Mouse (Mus musculus) heart, postnatal 0 days (tissue): Measurements from ENCODE around the gene Bora.
A peak's percentile ranks its signal among the peaks of the same experiment; 100 is the strongest.

Experiments used
- CTCF ChIP-seq: IDR thresholded peaks from 2 replicates; pipeline ENCODE4 v1.5.1; 2016; ENCODE audit warnings: antibody characterized with exemption, control low read depth, low read depth
- EP300 ChIP-seq: IDR thresholded peaks from 2 replicates; pipeline ENCODE4 v1.6.1; 2016; ENCODE audit warnings: antibody characterized with exemption, low read depth

DNA sequence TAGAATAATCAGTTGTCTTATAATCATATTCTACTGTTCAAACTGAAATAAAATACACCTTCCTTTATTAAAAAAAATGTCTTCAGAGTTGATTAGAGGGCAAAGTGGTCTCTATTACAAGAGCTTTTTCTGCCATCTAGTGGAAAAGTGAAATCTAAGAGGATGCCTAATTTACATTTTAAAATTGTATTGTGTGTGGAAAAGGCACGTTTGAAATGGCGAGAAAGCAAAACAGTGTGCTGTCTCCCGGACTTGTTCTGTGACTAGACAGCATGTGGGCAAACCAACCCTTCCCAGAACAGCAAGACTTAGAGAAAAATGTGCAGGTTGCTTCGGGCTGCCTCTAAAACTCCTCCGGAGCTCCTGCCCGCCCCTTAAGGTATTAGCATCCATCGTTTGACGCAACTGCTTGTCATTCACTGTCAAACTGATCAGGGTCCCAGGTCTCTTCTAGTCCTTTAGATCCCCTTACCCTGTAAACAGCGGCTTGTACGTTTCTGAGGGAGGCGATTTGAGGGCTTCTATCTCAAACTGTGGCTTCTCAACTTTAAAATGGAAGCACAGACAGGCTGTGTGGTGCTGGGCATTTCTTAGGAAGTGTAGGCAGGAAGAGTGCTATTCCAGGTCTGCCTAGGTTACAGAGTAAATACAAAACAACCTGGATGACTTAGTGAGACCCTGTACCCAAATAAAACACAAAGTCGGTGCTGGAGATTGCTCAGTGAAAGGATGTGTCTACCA is 23.5 kb upstream of the Bora start:
- peak; percentile 58 for TF ChIP-seq CTCF
- TF ChIP-seq EP300, result no peak
